Mouse (Mus musculus) heart, embryonic 11.5 days (tissue): ENCODE measurements around the gene Dedd2. TPM values are rescaled to one million over a fixed set of nuclear protein-coding genes. Genes with fewer than 3 reads are reported as not detected.
"Not testable (repeated sequence)": the region's sequence is repeated elsewhere in the genome, so short reads cannot be mapped to it uniquely, and the experiment has no call there.

ENCODE experiments used
- ATAC-seq: fragments of 200-750 bp; cut with Nextera tagmentation; replicated peaks from 2 replicates; pipeline ENCODE4 v1.8.0; 2017; ENCODE audit warnings: moderate library complexity; ENCODE audit not compliant: insufficient number of reproducible peaks, low FRiP score, low TSS enrichment
- H3K27ac ChIP-seq: fragments of 300-500 bp; sonication (generic); 2 replicates; pipeline ENCODE4 v1.5.1; 2014; ENCODE audit warnings: mild to moderate bottlenecking, low read depth, low read length
- H3K27me3 ChIP-seq: fragments of 300-500 bp; sonication (generic); 2 replicates; pipeline ENCODE4 v1.6.1; 2014; ENCODE audit warnings: mild to moderate bottlenecking, low read length, mixed read lengths; ENCODE audit not compliant: control insufficient read depth, insufficient read depth
- H3K36me3 ChIP-seq: fragments of 300-500 bp; sonication (generic); 2 replicates; pipeline ENCODE4 v1.6.1; 2014; ENCODE audit warnings: mild to moderate bottlenecking, low read length, moderate library complexity, mixed read lengths; ENCODE audit not compliant: control insufficient read depth, insufficient read depth
- H3K4me1 ChIP-seq: fragments of 300-500 bp; sonication (generic); 2 replicates; pipeline ENCODE4 v1.6.1; 2014; ENCODE audit warnings: low read length; ENCODE audit not compliant: control insufficient read depth, insufficient read depth
- H3K4me2 ChIP-seq: fragments of 300-500 bp; sonication (generic); 2 replicates; pipeline ENCODE4 v1.6.1; 2014; ENCODE audit warnings: mild to moderate bottlenecking, moderate library complexity
- H3K4me3 ChIP-seq: fragments of 300-500 bp; sonication (generic); 2 replicates; pipeline ENCODE4 v1.5.1; 2014; ENCODE audit warnings: low read depth, low read length
- H3K9ac ChIP-seq: fragments of 300-500 bp; sonication (generic); 2 replicates; pipeline ENCODE4 v1.6.1; 2014; ENCODE audit warnings: mild to moderate bottlenecking, low read depth, low read length, moderate library complexity
- H3K9me3 ChIP-seq: fragments of 300-500 bp; sonication (generic); replicated peaks from 2 replicates; pipeline ENCODE4 v1.6.1; 2016; ENCODE audit warnings: low read length; ENCODE audit not compliant: control insufficient read depth
- WGBS: fragments of 180-500 bp; shearing (Covaris S2); extraction: QIAGEN DNeasy Blood & Tissue Kit; methylation state at CpG from one replicate; pipeline ENCODE4 v1.1.7; 2014; ENCODE audit not compliant: insufficient replicate concordance; 5-methylcytosine and 5-hydroxymethylcytosine counted together
- polyA plus RNA-seq: library from polyadenylated mRNA; unstranded; fragments of >200 nt; fragmentation: Nextera tagmentation; extraction: Ambion mirVana; gene quantifications from 2 replicates; pipeline ENCODE4 v1.2.1, GENCODE M21; 2014

Dedd2 gene
- polyA plus RNA-seq, 1 experiment from 2014 or later: 5.3 TPM

GRCm38 (mm10) chr7:25265743-25266142, 45.3 kb upstream of the Dedd2 start:
- not testable (repeated sequence) for H3K27me3 ChIP-seq, H3K4me2 ChIP-seq, H3K9me3 ChIP-seq, H3K27ac ChIP-seq, H3K36me3 ChIP-seq, H3K4me3 ChIP-seq, H3K9ac ChIP-seq, ATAC-seq
- H3K4me1 ChIP-seq: peaks cover 20% of the 10 kb centered on the region
- 60% methylated on average over 5 of the region's 5 CpGs for WGBS

- no peaks in the 10 kb centered on the region for H3K27me3 ChIP-seq
- H3K4me3 ChIP-seq: no peak overlapping the region
- 32% methylated on average over 17 of the region's 17 CpGs for WGBS
- H3K36me3 ChIP-seq: no peaks in the 10 kb centered on the region
- no peak overlapping the region for H3K27ac ChIP-seq
- ATAC-seq: no peak
- H3K4me1 ChIP-seq: peaks cover 8% of the 10 kb centered on the region
- 0 out of 2 replicates have a peak overlapping the region, but pooled peaks have one; percentile 22 for H3K9ac ChIP-seq
- H3K9me3 ChIP-seq: no peaks in the 10 kb centered on the region
- H3K4me2 ChIP-seq: no peak overlapping the region
Measured at GRCm38 (mm10) chr7:25263968-25264870, 43.8 kb upstream of the Dedd2 start.

- peaks cover 3% of the 10 kb centered on the region; the same call in 1 of the 2 replicates for H3K4me1 ChIP-seq
- no peak overlapping the region for H3K4me3 ChIP-seq
- no peak overlapping the region for H3K4me2 ChIP-seq
- 68% methylated on average over 1 of the region's 1 CpGs for WGBS
- no peaks in the 10 kb centered on the region for H3K36me3 ChIP-seq
- no peak overlapping the region for H3K9ac ChIP-seq
- H3K9me3 ChIP-seq: no peaks in the 10 kb centered on the region
- H3K27ac ChIP-seq: no peak overlapping the region
- ATAC-seq: no peak
- H3K27me3 ChIP-seq: no peaks in the 10 kb centered on the region
Measured at GRCm38 (mm10) chr7:25261896-25262295, 41.5 kb upstream of the Dedd2 start.

GRCm38 (mm10) chr7:25251822-25252221, 31.4 kb upstream of the Dedd2 start:
- 19% methylated on average over 8 of the region's 8 CpGs for WGBS
- no peak for ATAC-seq
- Histone ChIP-seq H3K27ac (peak overlapping the region; percentile 99), H3K4me2 (peak overlapping the region; percentile 98), H3K4me3 (peak overlapping the region; percentile 80), H3K27me3 (no peaks in the 10 kb centered on the region), H3K9me3 (no peaks in the 10 kb centered on the region), H3K4me1 (peaks cover 23% of the 10 kb centered on the region), H3K36me3 (no peaks in the 10 kb centered on the region), H3K9ac (peak overlapping the region; percentile 77)

GRCm38 (mm10) chr7:25251071-25251791, 30.8 kb upstream of the Dedd2 start:
- peak overlapping the region; percentile 99 for H3K27ac ChIP-seq
- peak; percentile 32 for ATAC-seq
- H3K9me3 ChIP-seq: no peaks in the 10 kb centered on the region
- H3K4me3 ChIP-seq: peak overlapping the region; percentile 80
- peaks cover 29% of the 10 kb centered on the region for H3K4me1 ChIP-seq
- no peaks in the 10 kb centered on the region for H3K36me3 ChIP-seq
- H3K4me2 ChIP-seq: peak overlapping the region; percentile 98
- no peaks in the 10 kb centered on the region for H3K27me3 ChIP-seq
- H3K9ac ChIP-seq: peak overlapping the region; percentile 77
- WGBS: 3% methylated on average over 22 of the region's 22 CpGs

GRCm38 (mm10) chr7:25250141-25250972, 29.9 kb upstream of the Dedd2 start, which contains the start of gene Erf:
TSS of gene Erf (minus strand) at chr7:25250761.
- peak within 1 kb of the TSS; percentile 99 for H3K27ac ChIP-seq
- H3K36me3 ChIP-seq: 0 out of 2 replicates have a peak, but pooled peaks cover 3% of the 10 kb centered on the region
- H3K4me1 ChIP-seq: peaks cover 34% of the 10 kb centered on the region
- peak within 1 kb of the TSS; percentile 99 for H3K9ac ChIP-seq
- ATAC-seq: peak; percentile 76
- H3K27me3 ChIP-seq: no peaks in the 10 kb centered on the region
- under 1% methylated on average over 73 of the region's 81 CpGs for WGBS
- H3K4me3 ChIP-seq: peak within 1 kb of the TSS; percentile 80
- H3K9me3 ChIP-seq: no peaks in the 10 kb centered on the region
- peak within 1 kb of the TSS; percentile 98 for H3K4me2 ChIP-seq

GRCm38 (mm10) chr7:25249314-25250140, 29.1 kb upstream of the Dedd2 start:
- Histone ChIP-seq H3K4me2 (peak overlapping the region; percentile 98), H3K36me3 (peaks cover 9% of the 10 kb centered on the region), H3K9ac (peak overlapping the region; percentile 99), H3K4me3 (peak overlapping the region; percentile 80), H3K27me3 (no peaks in the 10 kb centered on the region), H3K9me3 (no peaks in the 10 kb centered on the region), H3K4me1 (peaks cover 38% of the 10 kb centered on the region), H3K27ac (peak overlapping the region; percentile 99)
- under 1% methylated on average over 41 of the region's 73 CpGs for WGBS
- peak; percentile 62 for ATAC-seq
